Mouse (Mus musculus) thymus, adult 2 months (tissue): ENCODE results near the gene 2010109A12Rik.

Experiments
- CTCF ChIP-seq: fragments of 200-500 bp; IDR thresholded peaks from 2 replicates; pipeline ENCODE4 v1.5.1; 2012; ENCODE audit warnings: mild to moderate bottlenecking, control low read depth, low read length, moderate library complexity, borderline replicate concordance; ENCODE audit not compliant: control insufficient read depth, poor library complexity, insufficient read depth; ENCODE audit errors: extremely low read depth
- POLR2A ChIP-seq: fragments of 200-500 bp; IDR thresholded peaks from 2 replicates; pipeline ENCODE4 v1.6.1; 2012; ENCODE audit warnings: mild to moderate bottlenecking, low read length, control low read depth, moderate library complexity; ENCODE audit not compliant: control insufficient read depth, poor library complexity, insufficient read depth; ENCODE audit errors: extremely low read depth

- no peak for TF ChIP-seq CTCF
- TF ChIP-seq POLR2A = no peak
Measured at GRCm38 (mm10) chr5:93256820-93257405, 50.6 kb downstream of the 2010109A12Rik start.
